Mouse (Mus musculus) left cerebral cortex, postnatal 10 days (tissue): ENCODE measurements around the gene Lrp4. TPM values are rescaled to one million over a fixed set of nuclear protein-coding genes. Genes with fewer than 3 reads are reported as not detected.
"Not testable (repeated sequence)": the region's sequence is repeated elsewhere in the genome, so short reads cannot be mapped to it uniquely, and the experiment has no call there.

Source experiments
- DNase-seq, 2 experiments: peaks; one replicate each; pipeline ENCODE4 v3.0.0; 2021 to 2022; ENCODE audit warnings: low spot score in 2 of 2, mixed read lengths in 1 of 2; ENCODE audit errors: extremely low spot score in 1 of 2
- intact Hi-C: fragments of 180-260 bp; cut with DNase I; formaldehyde crosslinking; loops from one replicate; pipeline ENCODE4 v1.15.1; 2025
- total RNA-seq, 2 experiments: library from RNA; stranded (reverse); gene quantifications; 2 replicates each; pipeline ENCODE4 v1.2.3; 2021

Lrp4 gene
- total RNA-seq, 2 experiments from 2014 or later, result 26.3 to 26.4 TPM

DNA sequence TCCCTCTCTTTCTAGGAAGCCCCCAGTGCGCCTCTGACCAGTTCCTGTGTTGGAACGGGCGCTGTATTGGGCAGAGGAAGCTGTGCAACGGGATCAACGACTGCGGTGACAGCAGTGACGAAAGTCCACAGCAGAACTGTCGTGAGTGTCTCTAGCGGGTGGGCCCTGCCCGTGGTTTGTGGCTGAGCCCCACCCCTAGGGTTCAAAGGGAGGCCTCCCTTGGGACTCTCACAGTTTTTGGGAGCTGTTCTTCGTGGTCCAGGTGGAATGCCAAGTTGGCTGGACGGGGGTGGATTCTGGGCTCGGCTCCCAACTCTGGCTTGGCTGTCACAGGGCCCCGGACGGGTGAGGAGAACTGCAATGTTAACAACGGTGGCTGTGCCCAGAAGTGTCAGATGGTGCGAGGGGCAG, 18.9 kb downstream of the Lrp4 start:
- intact Hi-C loops, result no loop called here
- DNase-seq, result peak; percentile 44 to 51

DNA sequence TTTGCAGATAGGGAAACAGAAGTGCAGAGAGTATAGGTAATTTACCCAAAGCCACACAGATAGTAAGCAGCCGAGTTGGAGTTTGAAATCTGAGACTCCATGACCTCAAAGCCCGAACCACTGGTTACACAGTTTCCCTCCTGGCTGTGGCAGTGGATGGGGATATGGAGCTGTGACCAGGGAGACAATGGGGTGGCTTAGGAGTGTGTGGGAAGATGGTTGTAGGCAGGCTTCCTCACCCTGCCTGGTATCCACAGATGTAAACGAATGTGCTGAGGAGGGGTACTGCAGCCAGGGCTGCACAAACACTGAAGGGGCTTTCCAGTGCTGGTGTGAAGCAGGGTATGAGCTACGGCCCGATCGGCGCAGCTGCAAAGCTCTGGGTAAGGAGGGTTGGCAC, 19.5 kb downstream of the Lrp4 start:
- intact Hi-C loops, result no loop called here
- no peak for DNase-seq

DNA sequence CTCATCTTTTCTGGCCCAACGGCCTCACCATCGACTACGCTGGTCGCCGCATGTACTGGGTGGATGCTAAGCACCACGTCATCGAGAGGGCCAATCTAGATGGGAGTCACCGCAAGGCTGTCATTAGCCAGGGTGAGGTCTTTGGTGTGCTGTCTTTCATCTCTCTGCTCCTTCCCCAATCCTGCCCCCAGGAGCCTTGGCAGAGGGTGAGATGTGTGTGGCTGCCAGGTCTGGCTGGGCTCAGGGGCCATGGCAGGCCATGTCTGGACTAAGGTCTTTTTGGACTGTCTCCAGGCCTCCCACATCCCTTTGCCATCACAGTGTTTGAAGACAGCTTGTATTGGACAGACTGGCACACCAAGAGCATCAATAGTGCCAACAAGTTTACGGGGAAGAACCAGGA, 23.1 kb downstream of the Lrp4 start:
- intact Hi-C loops, result loop anchor here (2.0 kb wide), 1 partner anchor 202 kb away; no protein-coding TSS in a partner anchor
- DNase-seq, result no peak

DNA sequence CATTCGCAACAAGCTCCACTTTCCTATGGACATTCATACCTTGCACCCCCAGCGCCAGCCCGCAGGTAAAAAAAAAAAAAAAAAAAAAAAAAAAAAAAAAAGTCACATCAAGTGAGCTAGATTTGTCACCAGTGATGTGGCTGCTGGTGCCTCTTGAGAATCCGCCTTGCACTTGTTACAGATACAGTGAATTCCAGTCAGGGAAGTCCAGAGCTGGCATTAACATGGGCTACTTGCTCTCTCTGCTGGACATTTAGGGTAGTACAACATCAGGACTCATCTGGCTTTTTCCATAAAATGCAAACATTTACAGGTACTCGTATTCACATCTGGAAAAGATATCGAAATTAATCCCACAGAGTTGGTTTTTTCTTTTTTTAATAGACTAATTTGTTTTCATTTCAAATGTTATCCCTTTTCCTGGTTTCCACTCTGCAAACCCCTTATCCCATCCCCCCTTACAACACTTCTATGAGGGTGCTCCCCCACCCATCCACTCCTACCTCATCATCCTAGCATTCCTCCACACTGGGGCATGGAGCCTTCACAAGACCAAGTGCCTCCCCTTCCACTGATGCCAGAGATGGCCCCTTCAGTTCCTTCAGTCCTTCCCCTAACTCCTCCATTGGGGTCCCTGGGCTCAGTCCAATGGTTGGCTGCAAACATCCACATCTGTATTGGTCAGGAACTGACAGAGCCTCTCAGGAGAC, 23.6 kb downstream of the Lrp4 start:
- intact Hi-C loops, result loop anchor here (2.0 kb wide), 1 partner anchor 202 kb away; no protein-coding TSS in a partner anchor

DNA sequence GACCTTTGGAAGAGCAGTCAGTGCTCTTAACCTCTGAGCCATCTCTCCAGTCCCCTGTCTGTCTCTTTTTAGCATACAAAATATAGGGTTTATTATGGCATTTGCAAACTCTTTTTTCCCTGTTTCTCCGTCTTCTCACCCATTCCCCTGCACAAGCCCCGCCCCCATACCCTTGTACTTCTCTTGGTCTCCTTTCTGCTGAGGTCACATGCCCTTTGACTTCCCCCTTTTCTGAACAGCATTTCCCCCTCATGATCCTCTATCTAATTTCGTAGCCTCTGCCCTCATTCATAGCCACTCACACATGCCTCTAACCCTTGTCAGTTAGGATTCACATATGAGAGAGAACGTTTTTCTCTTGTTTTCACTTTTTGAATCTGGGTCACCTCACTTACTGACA, 27.4 kb downstream of the Lrp4 start:
- intact Hi-C loops, result no loop called here
- no peak for DNase-seq

More for the DNA sequence above, 23.6 kb downstream of the Lrp4 start:
- DNase-seq, result peak; percentile 47 to 73

DNA sequence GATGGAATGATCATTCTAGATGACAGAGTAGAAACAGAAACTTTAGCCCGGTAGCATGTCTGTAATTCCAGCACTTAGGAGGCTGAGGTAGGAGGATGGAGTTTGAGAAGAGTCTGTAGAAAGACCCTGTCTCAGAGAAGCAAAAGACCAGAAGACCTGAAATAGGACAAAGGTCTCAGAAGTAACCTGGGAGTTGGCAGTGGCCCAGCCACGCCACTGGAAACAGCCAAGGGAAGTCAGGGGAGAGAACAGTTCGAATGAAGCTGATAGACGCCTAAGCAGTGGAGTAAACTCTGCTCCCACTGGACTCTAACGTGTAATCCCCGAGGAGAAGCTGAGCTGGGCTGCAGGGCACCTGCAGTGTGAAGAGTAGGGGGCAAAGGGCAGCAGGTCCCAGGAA, 27.9 kb downstream of the Lrp4 start:
- DNase-seq, result no peak
- intact Hi-C loops, result no loop called here

DNA sequence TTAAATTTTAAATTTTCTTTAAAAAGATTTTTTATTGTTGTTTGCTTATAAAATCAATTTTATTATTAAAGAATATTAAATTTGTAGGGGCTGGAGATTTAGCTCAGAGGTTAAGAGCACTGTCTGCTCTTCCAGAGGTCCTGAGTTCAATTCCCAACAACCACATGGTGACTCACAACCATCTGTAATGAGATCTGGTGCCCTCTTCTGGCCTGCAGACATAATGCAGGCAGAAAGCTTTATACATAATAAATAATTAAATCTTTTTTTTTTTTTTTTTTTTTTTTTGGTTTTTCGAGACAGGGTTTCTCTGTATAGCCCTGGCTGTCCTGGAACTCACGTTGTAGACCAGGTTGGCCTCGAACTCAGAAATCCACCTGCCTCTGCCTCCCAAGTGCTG, 30.0 kb downstream of the Lrp4 start:
- DNase-seq, intact Hi-C loops: not testable (repeated sequence)

DNA sequence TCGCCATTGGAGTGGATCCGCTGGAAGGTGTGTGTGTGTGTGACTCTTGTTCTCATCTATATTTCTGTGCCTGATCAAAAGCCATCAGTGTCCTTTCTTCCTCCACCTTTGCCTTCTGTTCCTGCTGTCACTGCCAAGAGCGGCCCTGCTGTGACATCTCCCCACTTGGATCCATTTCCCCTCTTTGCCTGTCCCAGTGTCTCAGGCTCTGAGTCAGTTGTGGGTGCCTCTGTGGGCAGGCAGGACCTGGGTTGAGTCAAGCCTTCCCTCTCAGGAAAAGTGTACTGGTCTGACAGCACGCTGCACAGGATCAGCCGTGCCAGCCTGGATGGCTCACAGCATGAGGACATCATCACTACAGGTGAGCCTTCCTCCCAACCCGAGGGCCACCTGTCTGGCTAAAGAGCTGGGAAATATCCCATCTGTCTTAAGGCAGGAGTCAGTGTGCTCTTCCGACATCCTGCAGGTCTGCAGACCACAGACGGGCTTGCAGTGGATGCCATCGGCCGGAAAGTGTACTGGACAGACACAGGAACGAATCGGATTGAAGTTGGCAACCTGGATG, 34.8 kb downstream of the Lrp4 start:
- no peak for DNase-seq
- intact Hi-C loops, result no loop called here

DNA sequence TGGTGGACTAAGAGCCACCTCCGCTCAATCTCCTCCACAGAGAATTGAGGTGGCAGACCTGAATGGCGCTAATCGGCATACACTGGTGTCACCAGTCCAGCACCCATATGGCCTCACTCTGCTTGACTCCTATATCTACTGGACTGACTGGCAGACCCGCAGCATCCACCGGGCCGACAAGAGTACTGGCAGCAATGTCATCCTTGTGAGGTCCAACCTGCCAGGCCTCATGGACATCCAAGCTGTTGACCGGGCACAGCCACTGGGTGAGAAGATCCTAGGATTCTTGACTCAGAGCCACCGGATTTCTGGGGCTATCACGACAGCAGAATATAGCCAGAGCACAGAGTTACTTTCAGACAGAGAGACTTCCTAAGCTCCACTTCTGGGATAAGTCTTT, 36.7 kb downstream of the Lrp4 start:
- no peak for DNase-seq
- intact Hi-C loops, result no loop called here

DNA sequence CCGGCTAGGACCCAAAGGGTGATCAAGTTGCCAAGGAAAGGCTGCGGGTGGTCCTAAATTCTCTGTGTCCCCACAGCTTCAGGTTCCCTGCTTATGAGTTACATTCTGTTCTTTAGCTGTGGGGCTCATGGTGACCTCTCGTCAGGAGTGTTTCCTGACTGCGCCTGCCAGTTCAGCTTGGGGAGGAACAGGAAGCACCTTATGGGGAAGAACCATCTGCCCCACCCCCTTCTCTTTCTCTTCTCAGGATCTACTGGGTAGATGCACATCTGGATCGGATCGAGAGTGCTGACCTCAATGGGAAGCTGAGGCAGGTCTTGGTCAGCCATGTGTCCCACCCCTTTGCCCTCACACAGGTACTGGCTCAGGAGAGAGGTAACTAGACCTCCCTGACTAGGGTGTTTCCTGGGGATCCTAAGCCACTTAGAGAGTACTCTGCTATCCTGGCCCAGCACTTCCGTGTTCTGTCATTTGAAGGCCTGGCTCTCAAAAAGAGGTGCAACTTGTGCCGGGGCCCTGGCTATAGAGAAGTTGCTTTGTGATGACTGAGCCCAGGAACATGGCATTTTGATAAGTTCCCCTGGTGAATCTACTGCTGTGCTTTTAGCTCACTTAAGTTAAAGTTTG, 40.9 kb downstream of the Lrp4 start:
- no peak for DNase-seq
- intact Hi-C loops, result no loop called here

DNA sequence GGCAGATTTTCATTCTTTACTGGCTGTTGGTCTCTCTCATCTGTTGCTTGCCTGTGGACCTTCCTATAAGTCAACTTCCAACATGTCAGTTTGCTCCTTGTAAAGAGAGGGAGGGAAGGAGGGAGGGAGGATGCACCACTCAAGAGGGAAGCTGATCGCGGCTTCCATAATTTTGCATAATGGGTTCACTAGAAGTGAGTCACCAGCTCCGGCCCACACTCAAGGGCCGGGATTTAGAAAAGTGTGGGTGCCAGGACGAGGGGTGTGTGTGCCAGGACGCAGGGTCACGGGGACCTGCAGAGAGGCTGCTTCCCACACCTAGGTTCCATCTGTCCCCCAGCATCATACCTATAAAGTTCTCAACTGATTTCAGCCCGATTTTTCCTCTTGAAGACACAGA, 50.8 kb downstream of the Lrp4 start:
- no peak for DNase-seq
- intact Hi-C loops, result no loop called here

DNA sequence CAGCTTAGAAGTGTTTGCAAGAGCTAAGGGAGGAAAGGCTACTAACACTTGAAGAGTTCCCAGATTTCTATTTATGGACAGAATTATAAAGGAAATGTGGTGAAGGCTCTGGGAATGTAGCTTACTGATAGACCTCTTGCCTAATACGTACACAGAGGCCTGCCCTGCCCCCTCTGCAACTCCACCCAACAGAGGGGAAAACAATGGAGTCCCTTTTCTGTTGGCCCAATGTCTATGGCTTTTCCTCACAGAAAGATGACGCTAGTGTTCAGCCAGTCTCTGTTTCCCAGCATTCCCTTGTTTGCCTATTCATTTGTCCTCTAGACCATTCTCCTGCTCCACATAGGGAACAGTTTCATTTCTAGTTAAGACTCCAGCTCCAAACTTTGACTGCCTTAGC, 59.9 kb downstream of the Lrp4 start:
- DNase-seq, result no peak
- intact Hi-C loops, result no loop called here

DNA sequence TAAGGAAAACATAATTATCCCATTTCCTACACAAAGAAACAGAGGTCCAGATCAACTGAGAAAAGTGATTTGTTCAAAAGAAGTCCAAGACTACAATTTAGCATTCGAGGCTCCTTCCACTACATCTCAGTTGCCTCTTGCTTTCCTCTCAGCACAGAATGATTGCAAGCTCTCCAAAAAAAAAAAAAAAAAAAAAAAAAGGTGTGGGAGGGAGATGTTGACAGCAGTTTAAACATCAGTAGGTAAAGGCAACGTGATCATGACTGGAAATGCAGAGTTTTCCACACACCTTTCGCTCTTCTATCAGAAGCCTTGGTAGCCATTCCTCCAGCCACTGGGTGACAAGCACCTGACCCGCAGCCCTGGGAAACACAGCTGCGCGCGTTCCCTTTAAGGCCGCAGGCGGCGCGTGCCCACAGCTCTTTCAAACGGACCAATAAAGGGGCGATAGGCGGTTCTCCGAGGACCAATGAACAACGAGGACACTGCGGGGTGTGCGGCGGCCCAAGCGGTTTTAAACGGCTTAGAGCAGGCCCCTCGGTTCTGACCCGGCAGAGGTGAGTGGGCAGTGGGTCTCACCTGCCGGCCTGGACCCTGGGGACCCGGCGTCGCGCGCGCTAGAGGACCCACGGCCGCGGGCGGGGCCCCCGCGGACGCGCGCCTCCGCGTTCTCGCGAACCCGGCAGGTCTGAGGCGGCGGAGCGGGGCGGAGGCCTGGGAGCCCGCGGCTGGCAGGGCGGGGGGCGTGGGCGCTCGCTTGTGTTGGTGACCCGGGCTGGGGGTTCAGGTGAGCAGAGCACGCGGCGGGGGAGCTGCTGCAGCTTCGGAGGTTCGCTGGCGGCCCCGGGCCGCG, 69.2 kb downstream of the Lrp4 start, which contains the start of gene Ckap5:
Gene Ckap5 (plus strand): TSS at position 469 of the 853 bp plus-strand sequence.
- DNase-seq, result peak; percentile 93
- intact Hi-C loops, result no loop called here

DNA sequence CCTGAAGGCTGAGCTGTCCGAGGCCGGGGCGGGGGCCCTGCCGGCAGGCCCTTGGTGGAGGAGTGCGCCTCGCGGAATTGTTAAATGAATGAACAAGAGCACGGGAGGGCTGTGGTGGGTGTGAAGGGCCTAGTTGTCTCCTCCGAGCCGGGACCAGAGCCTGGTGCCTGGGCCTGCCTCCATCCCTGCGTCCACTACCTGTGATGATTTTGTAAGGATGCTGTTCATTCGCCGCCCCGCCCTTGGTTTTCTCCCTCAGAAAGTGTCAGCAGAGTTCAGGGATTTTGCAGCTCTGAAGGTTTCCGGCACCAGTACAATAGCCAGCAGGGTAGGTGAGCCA, 69.8 kb downstream of the Lrp4 start:
- intact Hi-C loops, result no loop called here
- peak in 1 of 2 experiments; percentile 12 for DNase-seq

DNA sequence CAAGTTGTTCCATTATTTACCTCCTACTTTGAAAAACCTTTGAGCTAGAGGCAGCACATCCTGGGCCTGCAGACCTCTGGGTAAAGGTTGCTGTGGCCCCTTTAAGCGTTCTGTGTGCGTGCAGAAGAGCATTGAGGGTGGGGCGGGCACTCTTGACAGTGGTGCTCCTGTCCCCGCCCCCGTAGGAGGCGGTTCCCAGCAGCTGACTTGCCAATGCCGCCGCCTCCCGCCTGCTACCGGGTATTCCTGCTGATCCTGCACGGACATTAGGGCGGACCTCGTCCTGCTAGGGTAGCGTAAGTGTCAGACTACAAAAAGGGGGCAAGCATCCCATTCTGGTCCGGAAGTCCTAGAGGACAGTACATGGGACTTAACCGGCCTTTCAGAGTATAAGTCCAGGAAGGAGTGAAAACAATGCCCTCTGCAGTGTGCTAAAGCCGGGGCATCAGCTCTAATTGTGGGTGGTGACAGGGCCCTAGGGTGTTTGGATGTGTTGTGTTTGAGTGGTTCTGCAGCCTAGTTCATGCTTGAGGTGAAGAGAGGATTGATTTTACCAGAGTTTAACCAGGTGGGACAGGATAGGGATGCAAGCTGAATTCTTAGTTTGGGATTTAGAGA, 80.4 kb downstream of the Lrp4 start:
- intact Hi-C loops, result no loop called here
- DNase-seq, result peak; percentile 14 to 93
